Mouse (Mus musculus): ENCODE data around the gene Hoxa6. TPM values are rescaled to one million over a fixed set of nuclear protein-coding genes. Genes with fewer than 3 reads are reported as not detected.

The Hoxa6 gene
- total and polyA plus RNA-seq, 2 experiments = not detected

- no peak overlapping the region for H3K27ac ChIP-seq (replicated peaks; ENCODE audit: insufficient read depth, low read depth, low read length)
- no peak overlapping the region for H3K9ac ChIP-seq (ENCODE audit: low read depth, low read length)
- no peak overlapping the region for H3K4me3 ChIP-seq (ENCODE audit: insufficient read depth, low read depth, low read length)
- H3K4me1 ChIP-seq (ENCODE audit: control insufficient read depth, insufficient read depth, low read length) = no peaks in the 10 kb centered on the region
- 6% methylated on average over 3 of the region's 3 CpGs for WGBS
- H3K36me3 ChIP-seq (ENCODE audit: control insufficient read depth, insufficient read depth, low read length) = no peaks in the 10 kb centered on the region
- no peaks in the 10 kb centered on the region for H3K79me2 ChIP-seq (ENCODE audit: control insufficient read depth, insufficient read depth, low read length)
- DNase-seq (ENCODE audit: extremely low read depth, low read depth, low spot score) = no peak
- TF ChIP-seq POLR2A (IDR thresholded peaks at IDR 0.05; ENCODE audit: extremely low read depth, insufficient read depth, low read length) (no peak), CTCF (IDR thresholded peaks at IDR 0.05; ENCODE audit: low read depth, low read length) (no peak)
- peaks cover 64% of the 10 kb centered on the region for H3K27me3 ChIP-seq (ENCODE audit: control insufficient read depth, insufficient read depth, low read length)
Observed at GRCm38 (mm10) chr6:52246916-52247315, 38.4 kb upstream of the Hoxa6 start.

GRCm38 (mm10) chr6:52246403-52246803 lies 37.9 kb upstream of the Hoxa6 start:
- no peak overlapping the region for H3K4me3 ChIP-seq (ENCODE audit: insufficient read depth, low read depth, low read length)
- no peak overlapping the region for H3K9ac ChIP-seq (ENCODE audit: low read depth, low read length)
- WGBS = 3% methylated on average over 26 of the region's 26 CpGs

GRCm38 (mm10) chr6:52245757-52246142 lies 37.2 kb upstream of the Hoxa6 start, which contains the start of gene Hoxa11:
Gene Hoxa11 (minus strand): TSS chr6:52245810.
- peaks cover 66% of the 10 kb centered on the region for H3K27me3 ChIP-seq (ENCODE audit: control insufficient read depth, insufficient read depth, low read length)
- no peak within 1 kb of the TSS for H3K27ac ChIP-seq (replicated peaks; ENCODE audit: insufficient read depth, low read depth, low read length)
- no peak within 1 kb of the TSS for H3K9ac ChIP-seq (ENCODE audit: low read depth, low read length)
- DNase-seq (ENCODE audit: extremely low read depth, low read depth, low spot score) = no peak
- H3K4me1 ChIP-seq (ENCODE audit: control insufficient read depth, insufficient read depth, low read length) = no peaks in the 10 kb centered on the region
- TF ChIP-seq POLR2A (IDR thresholded peaks at IDR 0.05; ENCODE audit: extremely low read depth, insufficient read depth, low read length) = no peak
- no peaks in the 10 kb centered on the region for H3K79me2 ChIP-seq (ENCODE audit: control insufficient read depth, insufficient read depth, low read length)
- H3K36me3 ChIP-seq (ENCODE audit: control insufficient read depth, insufficient read depth, low read length) = no peaks in the 10 kb centered on the region
- no peak within 1 kb of the TSS for H3K4me3 ChIP-seq (ENCODE audit: insufficient read depth, low read depth, low read length)
- 6% methylated on average over 20 of the region's 20 CpGs for WGBS

More at GRCm38 (mm10) chr6:52246403-52246803, 37.9 kb upstream of the Hoxa6 start:
- H3K4me1 ChIP-seq (ENCODE audit: control insufficient read depth, insufficient read depth, low read length) = no peaks in the 10 kb centered on the region
- H3K27ac ChIP-seq (replicated peaks; ENCODE audit: insufficient read depth, low read depth, low read length) = no peak overlapping the region
- no peaks in the 10 kb centered on the region for H3K79me2 ChIP-seq (ENCODE audit: control insufficient read depth, insufficient read depth, low read length)
- no peaks in the 10 kb centered on the region for H3K36me3 ChIP-seq (ENCODE audit: control insufficient read depth, insufficient read depth, low read length)
- H3K27me3 ChIP-seq (ENCODE audit: control insufficient read depth, insufficient read depth, low read length) = peaks cover 62% of the 10 kb centered on the region
- no peak for TF ChIP-seq CTCF (IDR thresholded peaks at IDR 0.05; ENCODE audit: low read depth, low read length)
- no peak for TF ChIP-seq POLR2A (IDR thresholded peaks at IDR 0.05; ENCODE audit: extremely low read depth, insufficient read depth, low read length)
- DNase-seq (ENCODE audit: extremely low read depth, low read depth, low spot score) = no peak

GRCm38 (mm10) chr6:52245040-52245756 lies 36.7 kb upstream of the Hoxa6 start:
- no peaks in the 10 kb centered on the region for H3K4me1 ChIP-seq (ENCODE audit: control insufficient read depth, insufficient read depth, low read length)
- H3K9ac ChIP-seq (ENCODE audit: low read depth, low read length) = no peak overlapping the region
- WGBS = 5% methylated on average over 71 of the region's 71 CpGs
- DNase-seq (ENCODE audit: extremely low read depth, low read depth, low spot score) = no peak
- TF ChIP-seq CTCF (IDR thresholded peaks at IDR 0.05; ENCODE audit: low read depth, low read length) (no peak), POLR2A (IDR thresholded peaks at IDR 0.05; ENCODE audit: extremely low read depth, insufficient read depth, low read length) (no peak)
- H3K27me3 ChIP-seq (ENCODE audit: control insufficient read depth, insufficient read depth, low read length) = peaks cover 69% of the 10 kb centered on the region
- no peak overlapping the region for H3K4me3 ChIP-seq (ENCODE audit: insufficient read depth, low read depth, low read length)
- H3K36me3 ChIP-seq (ENCODE audit: control insufficient read depth, insufficient read depth, low read length) = no peaks in the 10 kb centered on the region
- no peaks in the 10 kb centered on the region for H3K79me2 ChIP-seq (ENCODE audit: control insufficient read depth, insufficient read depth, low read length)
- H3K27ac ChIP-seq (replicated peaks; ENCODE audit: insufficient read depth, low read depth, low read length) = no peak overlapping the region

- TF ChIP-seq POLR2A (IDR thresholded peaks at IDR 0.05; ENCODE audit: extremely low read depth, insufficient read depth, low read length) (no peak), CTCF (IDR thresholded peaks at IDR 0.05; ENCODE audit: low read depth, low read length) (no peak)
- Histone ChIP-seq H3K79me2 (ENCODE audit: control insufficient read depth, insufficient read depth, low read length) (no peaks in the 10 kb centered on the region), H3K4me1 (ENCODE audit: control insufficient read depth, insufficient read depth, low read length) (no peaks in the 10 kb centered on the region), H3K36me3 (ENCODE audit: control insufficient read depth, insufficient read depth, low read length) (no peaks in the 10 kb centered on the region), H3K9ac (ENCODE audit: low read depth, low read length) (no peak overlapping the region), H3K27ac (replicated peaks; ENCODE audit: insufficient read depth, low read depth, low read length) (no peak overlapping the region), H3K4me3 (ENCODE audit: insufficient read depth, low read depth, low read length) (no peak overlapping the region), H3K27me3 (ENCODE audit: control insufficient read depth, insufficient read depth, low read length) (peaks cover 69% of the 10 kb centered on the region)
- WGBS = 8% methylated on average over 23 of the region's 23 CpGs
- DNase-seq (ENCODE audit: extremely low read depth, low read depth, low spot score) = no peak
Observed at GRCm38 (mm10) chr6:52244471-52245039, 36.0 kb upstream of the Hoxa6 start.

GRCm38 (mm10) chr6:52243681-52244121 lies 35.2 kb upstream of the Hoxa6 start:
- H3K4me1 ChIP-seq (ENCODE audit: control insufficient read depth, insufficient read depth, low read length) = no peaks in the 10 kb centered on the region
- TF ChIP-seq POLR2A (IDR thresholded peaks at IDR 0.05; ENCODE audit: extremely low read depth, insufficient read depth, low read length) (no peak), CTCF (IDR thresholded peaks at IDR 0.05; ENCODE audit: low read depth, low read length) (no peak)

More at GRCm38 (mm10) chr6:52243681-52244121, 35.2 kb upstream of the Hoxa6 start:
- DNase-seq (ENCODE audit: extremely low read depth, low read depth, low spot score) = no peak
- no peaks in the 10 kb centered on the region for H3K36me3 ChIP-seq (ENCODE audit: control insufficient read depth, insufficient read depth, low read length)
- no peak overlapping the region for H3K4me3 ChIP-seq (ENCODE audit: insufficient read depth, low read depth, low read length)
- H3K79me2 ChIP-seq (ENCODE audit: control insufficient read depth, insufficient read depth, low read length) = no peaks in the 10 kb centered on the region
- no peak overlapping the region for H3K9ac ChIP-seq (ENCODE audit: low read depth, low read length)
- H3K27ac ChIP-seq (replicated peaks; ENCODE audit: insufficient read depth, low read depth, low read length) = no peak overlapping the region
- peaks cover 67% of the 10 kb centered on the region for H3K27me3 ChIP-seq (ENCODE audit: control insufficient read depth, insufficient read depth, low read length)
- 8% methylated on average over 12 of the region's 12 CpGs for WGBS
